Mouse (Mus musculus): ENCODE results near the gene Nexn.
"Not testable (repeated sequence)": the region's sequence is repeated elsewhere in the genome, so short reads cannot be mapped to it uniquely, and the experiment has no call there.

The Nexn gene

GRCm38 (mm10) chr3:152266036-152266421 lies at the start of gene Nexn:
TSS of gene Nexn (minus strand) at chr3:152266350.
- DNase-seq (ENCODE audit: low spot score in 2 of 2): no peak

DNA sequence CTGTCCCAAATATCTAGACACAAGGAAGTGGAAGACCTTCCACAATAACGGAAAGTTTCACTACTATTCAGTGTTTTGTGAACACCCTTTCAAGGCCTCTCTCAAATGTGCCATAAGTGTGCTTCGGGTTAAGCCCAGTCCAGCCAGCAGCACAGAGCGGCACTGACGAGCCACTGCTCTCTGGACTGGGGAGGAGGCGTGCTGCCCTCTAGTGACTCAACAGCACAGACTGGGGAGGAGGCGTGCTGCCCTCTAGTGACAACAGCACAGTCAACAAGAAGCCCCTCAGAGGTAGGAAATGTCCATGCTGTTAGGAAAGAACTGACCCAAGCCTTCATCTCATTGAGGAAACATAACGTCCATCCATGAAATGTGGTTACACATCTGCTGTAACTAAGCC lies 49.5 kb upstream of the Nexn start:
- DNase-seq (ENCODE audit: low spot score in 2 of 2): peak; percentile 45 to 67

DNA sequence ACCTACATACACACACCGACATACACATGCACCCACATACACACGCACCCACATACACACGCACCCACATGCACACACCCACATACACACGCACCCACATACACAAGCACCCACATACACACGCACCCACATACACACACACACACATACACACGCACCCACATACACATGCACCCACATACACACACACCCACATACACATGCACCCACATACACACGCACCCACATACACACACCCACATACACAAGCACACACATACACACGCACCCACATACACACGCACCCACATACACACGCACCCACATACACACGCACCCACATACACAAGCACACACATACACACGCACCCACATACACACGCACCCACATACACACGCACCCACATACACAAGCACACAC lies 48.5 kb upstream of the Nexn start:
- not testable (repeated sequence) for DNase-seq (ENCODE audit: low spot score in 2 of 2)

- no peak for DNase-seq (ENCODE audit: low spot score in 2 of 2)
Observed at GRCm38 (mm10) chr3:152309250-152309645, 43.1 kb upstream of the Nexn start.

- no peak for DNase-seq (ENCODE audit: low spot score in 2 of 2)
Observed at GRCm38 (mm10) chr3:152308485-152309249, 42.5 kb upstream of the Nexn start.

DNA sequence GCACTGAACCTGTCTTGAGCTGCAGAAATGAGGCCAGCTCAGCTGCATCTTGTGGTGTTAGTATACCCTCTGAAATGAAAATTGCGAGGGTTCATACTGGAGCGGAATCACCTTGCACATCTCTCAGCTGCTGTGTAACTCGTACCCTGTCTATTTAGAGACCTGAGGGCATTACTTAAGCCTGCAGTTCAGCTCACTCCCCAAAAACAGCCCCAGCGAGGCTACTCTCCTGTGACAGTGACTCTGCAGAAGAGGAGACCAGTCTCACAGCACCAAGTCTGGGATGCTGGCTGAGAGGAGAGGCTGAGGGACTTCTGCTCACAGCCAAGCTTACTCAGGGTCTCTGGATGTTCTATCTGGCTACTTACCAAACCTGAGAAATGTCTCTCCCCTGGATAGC lies 39.8 kb upstream of the Nexn start:
- no peak for DNase-seq (ENCODE audit: low spot score in 2 of 2)

GRCm38 (mm10) chr3:152305080-152305479 lies 38.9 kb upstream of the Nexn start:
- no peak for DNase-seq (ENCODE audit: low spot score in 2 of 2)

- no peak for DNase-seq (ENCODE audit: low spot score in 2 of 2)
Observed at GRCm38 (mm10) chr3:152304093-152304815, 38.1 kb upstream of the Nexn start.

- no peak for DNase-seq (ENCODE audit: low spot score in 2 of 2)
Observed at GRCm38 (mm10) chr3:152302991-152303390, 36.8 kb upstream of the Nexn start.

DNA sequence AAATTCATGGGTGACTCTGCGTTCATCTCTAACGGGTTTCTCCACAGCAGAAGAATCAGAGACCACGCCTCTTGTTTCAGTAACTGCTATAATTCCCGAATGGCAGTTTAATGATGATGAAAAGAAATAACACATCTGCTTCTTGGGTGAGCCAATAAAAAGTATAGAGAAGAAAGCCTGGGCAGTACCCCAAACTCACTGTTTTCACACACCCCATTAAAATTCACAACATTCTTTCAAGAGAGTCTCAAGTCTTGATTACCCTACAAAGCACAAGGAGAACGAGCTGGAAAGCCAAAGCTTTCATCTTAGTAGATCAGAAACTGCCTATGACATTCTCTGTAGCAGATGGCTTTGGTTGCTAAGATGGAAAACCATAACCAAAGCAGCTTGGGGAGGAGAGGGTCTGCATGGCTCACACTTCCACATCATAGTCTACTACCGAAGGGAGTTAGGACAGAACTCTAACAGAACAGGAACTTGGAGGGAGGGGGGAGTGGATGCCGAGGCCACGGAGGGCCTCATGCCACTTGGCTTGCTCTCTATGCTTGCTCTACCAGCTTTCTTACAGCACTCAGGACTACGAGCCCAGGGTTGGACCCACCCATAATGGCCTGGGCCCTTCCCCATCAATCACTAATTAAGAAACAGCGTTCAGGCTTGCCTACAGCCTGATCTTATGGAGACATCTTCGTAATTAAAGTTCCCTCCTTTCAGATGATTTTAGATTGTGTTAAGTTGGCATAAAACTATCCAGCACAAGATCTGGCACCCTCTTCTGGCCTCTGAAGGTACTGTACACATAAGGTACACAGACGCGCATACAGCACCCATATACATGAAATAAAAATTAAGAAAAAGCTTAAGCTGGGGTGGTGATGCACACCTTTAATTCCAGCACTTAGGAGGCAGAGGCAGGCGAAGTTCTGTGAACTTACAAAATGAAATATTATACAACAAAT lies 34.5 kb upstream of the Nexn start:
- DNase-seq (ENCODE audit: low spot score in 2 of 2): no peak

- DNase-seq (ENCODE audit: low spot score in 2 of 2): no peak
Observed at GRCm38 (mm10) chr3:152295896-152296295, 29.7 kb upstream of the Nexn start.

DNA sequence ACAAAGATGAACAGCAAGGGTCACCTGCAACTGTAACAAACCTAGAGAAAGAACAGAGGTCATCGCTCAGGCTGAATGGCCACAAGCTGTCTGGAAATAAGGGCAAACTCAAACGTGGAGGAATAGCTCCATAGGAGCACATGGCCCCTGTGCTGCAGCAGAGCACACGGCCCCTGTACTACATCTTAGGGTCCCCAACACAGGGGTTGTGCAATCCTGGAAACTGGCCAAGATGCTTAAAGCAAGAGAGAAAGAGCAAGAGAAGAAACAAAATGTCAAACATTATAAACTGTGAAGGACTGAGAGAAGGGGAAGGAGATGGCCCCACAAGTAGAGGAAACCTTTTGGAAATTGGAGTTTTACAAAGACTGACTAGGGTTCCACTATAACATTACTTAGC lies 28.2 kb upstream of the Nexn start:
- no peak for DNase-seq (ENCODE audit: low spot score in 2 of 2)

- no peak for DNase-seq (ENCODE audit: low spot score in 2 of 2)
Observed at GRCm38 (mm10) chr3:152293530-152294181, 27.5 kb upstream of the Nexn start.

DNA sequence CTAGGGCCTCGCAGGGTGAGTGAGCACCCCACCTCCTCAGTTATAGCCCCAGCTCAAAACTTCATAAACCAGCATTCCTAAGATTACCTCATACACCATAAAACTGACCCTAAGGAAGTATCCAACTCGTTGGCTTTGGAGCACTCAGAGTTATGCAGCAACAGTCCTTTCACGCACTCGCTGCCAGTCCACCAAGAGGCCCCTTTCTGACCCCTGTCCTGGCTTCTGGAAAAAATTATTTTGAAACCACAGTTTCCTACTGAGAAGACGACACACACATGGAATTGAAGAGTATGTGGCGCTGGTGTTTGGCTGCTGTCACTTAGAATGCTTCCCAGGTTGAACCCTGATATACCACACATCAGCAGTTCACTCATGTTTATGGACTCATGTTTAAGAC lies 25.7 kb upstream of the Nexn start:
- DNase-seq (ENCODE audit: low spot score in 2 of 2): no peak

DNA sequence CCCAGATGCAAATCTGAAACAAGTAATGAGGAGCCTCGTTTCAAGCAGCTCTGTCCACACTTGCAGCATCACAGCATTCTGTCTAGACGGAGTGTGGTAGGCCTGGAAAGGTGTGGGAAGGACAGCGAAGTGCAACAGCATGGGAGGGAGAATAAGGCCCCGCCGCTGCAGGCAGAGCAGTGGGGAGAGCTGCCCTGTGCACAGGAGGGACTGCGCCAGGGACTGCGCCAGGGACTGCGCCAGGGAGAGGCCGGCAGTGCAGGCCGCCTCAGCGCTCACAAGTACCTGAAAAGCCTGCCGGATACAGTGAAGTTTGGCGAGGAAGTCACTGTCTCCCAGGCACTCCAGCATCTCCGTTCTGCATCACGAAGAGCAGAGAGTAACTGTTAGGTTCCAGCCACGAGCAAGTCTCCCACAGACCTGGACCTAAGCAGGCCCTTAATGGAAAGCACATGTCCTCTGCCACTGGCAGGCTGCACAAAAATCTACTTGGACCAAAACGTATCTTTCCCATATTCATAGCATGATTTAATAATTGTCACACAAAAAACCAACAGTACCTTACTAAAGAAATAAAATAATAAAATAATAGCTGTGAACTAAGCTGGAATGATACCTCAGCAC lies 24.1 kb upstream of the Nexn start:
- no peak for DNase-seq (ENCODE audit: low spot score in 2 of 2)

- DNase-seq (ENCODE audit: low spot score in 2 of 2): no peak
Observed at GRCm38 (mm10) chr3:152288740-152289139, 22.6 kb upstream of the Nexn start.

GRCm38 (mm10) chr3:152288276-152288675 lies 22.1 kb upstream of the Nexn start:
- no peak for DNase-seq (ENCODE audit: low spot score in 2 of 2)

DNA sequence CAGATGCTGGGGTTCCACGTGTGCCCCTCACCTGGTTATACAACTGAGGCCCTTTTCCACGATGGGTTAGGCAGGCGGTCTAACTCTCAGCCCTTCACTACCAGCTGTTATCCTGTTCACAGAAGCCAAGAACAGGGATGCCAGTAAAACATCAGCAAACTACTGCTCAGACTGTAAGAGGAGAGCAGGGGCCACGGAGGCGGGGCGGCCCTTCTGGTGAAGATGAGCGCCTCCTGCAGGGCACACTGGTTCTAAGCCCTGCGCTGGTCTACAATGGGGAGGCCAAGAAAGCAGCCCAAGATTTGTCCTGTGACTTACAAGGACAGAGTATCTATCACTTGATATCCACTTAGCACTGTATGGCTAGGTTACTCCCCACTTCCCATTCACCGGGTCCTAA lies 21.7 kb upstream of the Nexn start:
- no peak for DNase-seq (ENCODE audit: low spot score in 2 of 2)

GRCm38 (mm10) chr3:152284759-152285158 lies 18.6 kb upstream of the Nexn start:
- DNase-seq (ENCODE audit: low spot score in 2 of 2): no peak

- no peak for DNase-seq (ENCODE audit: low spot score in 2 of 2)
Observed at GRCm38 (mm10) chr3:152284306-152284705, 18.2 kb upstream of the Nexn start.

- DNase-seq (ENCODE audit: low spot score in 2 of 2): no peak
Observed at GRCm38 (mm10) chr3:152282126-152282525, 16.0 kb upstream of the Nexn start.

Data from spleen, postnatal 14 days (tissue).